Mouse (Mus musculus): Measurements from ENCODE around the gene Col16a1.

- no peak for TF ChIP-seq CTCF (IDR thresholded peaks at IDR 0.05; ENCODE audit: borderline replicate concordance, insufficient read depth, low read length)
- TF ChIP-seq POLR2A (IDR thresholded peaks at IDR 0.05; ENCODE audit: low read depth, low read length): no peak
Observed at GRCm38 (mm10) chr4:130070523-130070922, 22.9 kb downstream of the Col16a1 start.

Measured in embryonic fibroblast, embryonic 13.5 days (primary cell).